Mouse (Mus musculus) ES-Bruce4 (cell line): Measurements from ENCODE around the gene Mrpl20. TPM values are rescaled to one million over a fixed set of nuclear protein-coding genes. Genes with fewer than 3 reads are reported as not detected.

ENCODE experiments used
- H3K27ac ChIP-seq: 2 replicates; pipeline ENCODE4 v1.5.1; 2012; ENCODE audit warnings: low read length, inconsistent platforms; ENCODE audit not compliant: insufficient read depth
- H3K27me3 ChIP-seq: 2 replicates; pipeline ENCODE4 v1.6.1; 2012; ENCODE audit warnings: mild to moderate bottlenecking, low read length, inconsistent platforms; ENCODE audit not compliant: control insufficient read depth, poor library complexity, insufficient read depth, severe bottlenecking
- H3K36me3 ChIP-seq: 2 replicates; pipeline ENCODE4 v1.6.1; 2012; ENCODE audit warnings: inconsistent platforms, mild to moderate bottlenecking, low read length, moderate library complexity; ENCODE audit not compliant: control insufficient read depth, poor library complexity, insufficient read depth, severe bottlenecking
- H3K4me1 ChIP-seq: one replicate; pipeline ENCODE4 v1.8.1; 2011; ENCODE audit warnings: low read length; ENCODE audit not compliant: control insufficient read depth, insufficient read depth
- H3K4me3 ChIP-seq: 2 replicates; pipeline ENCODE4 v1.5.1; 2011; ENCODE audit warnings: low read depth, mild to moderate bottlenecking, low read length
- H3K9ac ChIP-seq: 2 replicates; pipeline ENCODE4 v1.6.1; 2012; ENCODE audit warnings: low read depth, mild to moderate bottlenecking, inconsistent platforms; ENCODE audit not compliant: poor library complexity, severe bottlenecking
- H3K9me3 ChIP-seq: replicated peaks from 2 replicates; pipeline ENCODE4 v1.6.1; 2012; ENCODE audit warnings: mild to moderate bottlenecking, low read length, inconsistent platforms; ENCODE audit not compliant: control insufficient read depth, poor library complexity, insufficient read depth, severe bottlenecking
- CTCF ChIP-seq: IDR thresholded peaks from one replicate; pipeline ENCODE4 v1.8.1; 2011; ENCODE audit warnings: low read depth, low read length
- EP300 ChIP-seq: IDR thresholded peaks from 2 replicates; pipeline ENCODE4 v1.6.1; 2011; ENCODE audit warnings: low read depth, low read length; ENCODE audit not compliant: insufficient read depth
- POLR2A ChIP-seq: IDR thresholded peaks from one replicate; pipeline ENCODE4 v1.8.1; 2011; ENCODE audit warnings: low read length; ENCODE audit not compliant: insufficient read depth
- polyA plus RNA-seq: library from polyadenylated mRNA; stranded (reverse); fragments of >200 nt; gene quantifications from 2 replicates; pipeline ENCODE4 v1.2.4, GENCODE M21; 2011; ENCODE audit warnings: low read depth; ENCODE audit not compliant: missing spikeins, insufficient read depth, insufficient read length

Mrpl20 gene
- polyA plus RNA-seq, 1 experiment, result 82.8 TPM

GRCm38 (mm10) chr4:155838187-155839153 lies 35.8 kb downstream of the Mrpl20 start:
- H3K4me3 ChIP-seq, result no peak overlapping the region
- no peak overlapping the region for H3K27ac ChIP-seq
- no peaks in the 10 kb centered on the region for H3K9me3 ChIP-seq
- 0 out of 2 replicates have a peak, but pooled peaks cover under 1% of the 10 kb centered on the region for H3K36me3 ChIP-seq
- H3K9ac ChIP-seq, result no peak overlapping the region
- TF ChIP-seq POLR2A (no peak), EP300 (no peak), CTCF (no peak)
- H3K27me3 ChIP-seq, result no peaks in the 10 kb centered on the region
- H3K4me1 ChIP-seq, result peaks cover 6% of the 10 kb centered on the region

GRCm38 (mm10) chr4:155839483-155839910 lies 36.8 kb downstream of the Mrpl20 start, which contains the start of gene Mxra8:
Gene Mxra8, plus strand, starts transcription at chr4:155839680.
- no peaks in the 10 kb centered on the region for H3K36me3 ChIP-seq
- TF ChIP-seq CTCF (no peak), EP300 (no peak), POLR2A (no peak)
- H3K4me3 ChIP-seq, result peak within 1 kb of the TSS; percentile 76
- peak within 1 kb of the TSS; percentile 48 for H3K9ac ChIP-seq
- no peaks in the 10 kb centered on the region for H3K9me3 ChIP-seq
- peaks cover 6% of the 10 kb centered on the region for H3K4me1 ChIP-seq
- H3K27me3 ChIP-seq, result no peaks in the 10 kb centered on the region
- no peak within 1 kb of the TSS for H3K27ac ChIP-seq

GRCm38 (mm10) chr4:155840076-155841002 lies 37.7 kb downstream of the Mrpl20 start:
- H3K27ac ChIP-seq, result no peak overlapping the region
- TF ChIP-seq POLR2A (no peak), EP300 (no peak), CTCF (no peak)

GRCm38 (mm10) chr4:155841003-155841454 lies 38.4 kb downstream of the Mrpl20 start:
- Histone ChIP-seq H3K36me3 (no peaks in the 10 kb centered on the region), H3K4me3 (peak overlapping the region; percentile 76), H3K9ac (peak overlapping the region; percentile 48), H3K27me3 (no peaks in the 10 kb centered on the region), H3K9me3 (no peaks in the 10 kb centered on the region), H3K27ac (no peak overlapping the region), H3K4me1 (peaks cover 6% of the 10 kb centered on the region)
- TF ChIP-seq POLR2A (peak; percentile 29), EP300 (no peak), CTCF (peak; percentile 1)

More at GRCm38 (mm10) chr4:155840076-155841002, 37.7 kb downstream of the Mrpl20 start:
- Histone ChIP-seq H3K9ac (peak overlapping the region; percentile 48), H3K36me3 (no peaks in the 10 kb centered on the region), H3K4me1 (peaks cover 6% of the 10 kb centered on the region), H3K4me3 (peak overlapping the region; percentile 76), H3K9me3 (no peaks in the 10 kb centered on the region), H3K27me3 (no peaks in the 10 kb centered on the region)

- H3K4me3 ChIP-seq, result peak overlapping the region; percentile 76
- peaks cover 6% of the 10 kb centered on the region for H3K4me1 ChIP-seq
- no peak overlapping the region for H3K27ac ChIP-seq
- no peaks in the 10 kb centered on the region for H3K27me3 ChIP-seq
- TF ChIP-seq EP300 (no peak), CTCF (no peak), POLR2A (no peak)
- H3K9me3 ChIP-seq, result no peaks in the 10 kb centered on the region
- no peaks in the 10 kb centered on the region for H3K36me3 ChIP-seq
- no peak overlapping the region for H3K9ac ChIP-seq
Observed at GRCm38 (mm10) chr4:155841651-155842270, 39.1 kb downstream of the Mrpl20 start.
